Mouse (Mus musculus): ENCODE results near the gene Tubb5.

DNA sequence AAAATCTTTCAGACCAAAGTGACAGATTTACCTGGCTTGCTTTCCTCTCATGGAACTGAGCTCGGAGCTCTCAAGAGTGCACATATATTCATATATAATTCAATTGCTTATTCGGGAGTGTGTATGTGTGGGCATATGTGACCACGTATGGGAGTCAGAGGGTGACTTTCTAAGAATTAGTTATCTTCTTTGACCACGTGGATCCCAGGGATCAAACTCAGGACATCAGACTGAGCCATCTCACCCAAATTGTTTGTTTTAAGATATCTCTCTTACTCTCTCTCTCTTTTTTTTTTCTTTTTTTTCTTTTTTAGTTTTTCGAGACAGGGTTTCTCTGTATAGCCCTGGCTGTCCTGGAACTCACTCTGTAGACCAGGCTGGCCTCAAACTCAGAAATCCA lies 18.0 kb downstream of the Tubb5 start:
- TF ChIP-seq CTCF (conservative IDR thresholded peaks at IDR 0.05; ENCODE audit: low read length), result no peak
- no peak for TF ChIP-seq POU5F1 (IDR thresholded peaks at IDR 0.05; ENCODE audit: borderline replicate concordance, low read length)
- no peak for TF ChIP-seq NANOG (IDR thresholded peaks at IDR 0.05; ENCODE audit: borderline replicate concordance, low read length)
